Mouse (Mus musculus): Measurements from ENCODE around the gene 1700001K19Rik.
A peak's percentile ranks its signal among the peaks of the same experiment; 100 is the strongest.
"Not testable (repeated sequence)": the region's sequence is repeated elsewhere in the genome, so short reads cannot be mapped to it uniquely, and the experiment has no call there.

Gene 1700001K19Rik

DNA sequence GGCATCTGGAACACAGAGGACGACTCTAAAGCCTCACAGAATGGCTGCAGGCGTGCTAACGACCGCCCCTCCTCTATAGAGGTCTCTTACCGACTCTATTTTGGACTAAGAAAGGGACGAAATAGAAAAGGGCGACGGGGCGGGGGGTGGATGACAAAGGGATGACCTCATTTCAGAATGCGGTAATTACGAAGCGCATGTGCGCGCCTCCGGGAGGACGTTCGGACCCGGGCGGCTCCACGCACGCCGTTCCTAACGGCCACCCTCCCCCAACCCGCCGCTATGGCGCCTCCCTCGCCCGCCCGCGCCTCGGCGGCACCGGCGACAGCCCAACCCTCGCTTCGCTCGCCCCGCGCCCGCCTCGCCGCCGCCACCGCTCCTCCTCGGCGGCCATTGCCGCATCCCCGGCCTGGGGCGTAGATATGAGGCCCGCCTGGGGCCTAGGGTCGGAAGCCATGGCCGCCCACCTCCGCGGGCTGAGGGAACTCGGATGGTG is 13.3 kb upstream of the 1700001K19Rik start:
- DNase-seq = peak; percentile 61

DNA sequence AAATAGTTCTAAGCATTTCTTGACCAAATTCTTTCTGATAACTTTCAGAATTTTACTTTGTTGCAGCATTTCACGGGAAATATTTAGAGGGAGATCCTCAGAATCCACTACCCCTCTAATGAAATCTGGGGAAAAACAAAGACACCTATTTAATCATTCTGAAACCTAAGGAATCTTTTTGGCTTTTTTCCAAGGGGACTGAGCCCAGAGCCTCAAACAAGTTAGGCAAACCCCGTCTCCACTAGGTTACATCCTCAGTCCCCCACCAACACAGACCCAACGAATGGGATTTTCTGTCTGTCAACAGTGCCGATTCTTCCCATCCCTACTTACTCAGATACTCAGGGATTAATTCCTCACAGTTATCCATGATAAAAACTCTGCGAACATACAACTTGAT is 11.0 kb upstream of the 1700001K19Rik start:
- DNase-seq = not testable (repeated sequence)

DNA sequence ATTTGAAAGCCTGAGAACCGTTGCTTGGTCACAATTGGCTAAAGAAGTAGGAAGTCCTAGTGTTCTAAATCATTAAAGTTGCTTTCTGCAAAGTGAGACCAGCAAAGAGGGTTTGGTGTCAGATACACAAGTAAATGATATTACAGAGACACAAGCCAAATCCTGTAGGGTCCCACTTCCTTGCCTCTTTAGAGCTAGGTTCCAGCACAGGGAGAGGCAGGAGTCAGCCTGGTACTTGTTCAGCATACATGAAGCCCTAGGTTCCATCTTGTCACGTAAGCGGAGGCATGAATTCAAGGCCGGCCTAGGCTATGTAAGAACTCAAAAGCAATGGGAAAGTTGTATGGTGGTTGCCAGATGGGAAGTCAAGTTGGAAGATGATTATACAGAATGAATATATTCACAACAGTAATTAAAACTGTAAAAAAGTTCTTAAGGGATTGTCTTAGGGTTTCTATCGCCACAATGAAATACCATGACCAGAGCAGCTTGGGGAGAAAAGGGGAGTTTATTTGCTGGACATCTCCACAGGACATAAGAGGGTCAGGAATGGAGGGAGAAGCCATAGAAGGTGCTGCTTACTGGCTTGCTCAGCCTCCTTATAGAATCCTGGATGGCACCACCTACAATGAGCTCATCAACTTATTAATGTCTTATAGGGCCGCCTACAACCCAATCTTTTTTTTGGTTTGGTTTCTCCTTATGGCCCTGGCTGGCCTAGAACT is 7.7 kb upstream of the 1700001K19Rik start:
- no peak for DNase-seq

DNA sequence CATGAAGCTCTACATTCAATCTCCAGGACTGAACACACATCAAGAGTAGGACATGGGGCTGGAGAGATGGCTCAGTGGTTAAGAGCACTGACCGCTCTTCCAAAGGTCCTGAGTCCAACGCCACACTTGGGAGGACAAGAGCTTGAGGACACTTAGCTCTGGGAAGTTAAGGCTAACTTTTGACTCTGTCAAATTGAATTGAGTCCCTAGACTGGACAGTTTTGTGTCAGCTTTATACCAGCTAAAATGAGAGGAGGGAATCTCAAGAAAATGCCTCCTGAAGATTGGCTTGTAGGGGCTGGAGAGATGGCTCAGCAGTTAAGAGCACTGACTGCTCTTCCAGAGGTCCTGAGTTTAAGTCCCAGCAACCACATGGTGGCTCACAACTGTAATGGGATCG is 6.5 kb upstream of the 1700001K19Rik start:
- not testable (repeated sequence) for DNase-seq

DNA sequence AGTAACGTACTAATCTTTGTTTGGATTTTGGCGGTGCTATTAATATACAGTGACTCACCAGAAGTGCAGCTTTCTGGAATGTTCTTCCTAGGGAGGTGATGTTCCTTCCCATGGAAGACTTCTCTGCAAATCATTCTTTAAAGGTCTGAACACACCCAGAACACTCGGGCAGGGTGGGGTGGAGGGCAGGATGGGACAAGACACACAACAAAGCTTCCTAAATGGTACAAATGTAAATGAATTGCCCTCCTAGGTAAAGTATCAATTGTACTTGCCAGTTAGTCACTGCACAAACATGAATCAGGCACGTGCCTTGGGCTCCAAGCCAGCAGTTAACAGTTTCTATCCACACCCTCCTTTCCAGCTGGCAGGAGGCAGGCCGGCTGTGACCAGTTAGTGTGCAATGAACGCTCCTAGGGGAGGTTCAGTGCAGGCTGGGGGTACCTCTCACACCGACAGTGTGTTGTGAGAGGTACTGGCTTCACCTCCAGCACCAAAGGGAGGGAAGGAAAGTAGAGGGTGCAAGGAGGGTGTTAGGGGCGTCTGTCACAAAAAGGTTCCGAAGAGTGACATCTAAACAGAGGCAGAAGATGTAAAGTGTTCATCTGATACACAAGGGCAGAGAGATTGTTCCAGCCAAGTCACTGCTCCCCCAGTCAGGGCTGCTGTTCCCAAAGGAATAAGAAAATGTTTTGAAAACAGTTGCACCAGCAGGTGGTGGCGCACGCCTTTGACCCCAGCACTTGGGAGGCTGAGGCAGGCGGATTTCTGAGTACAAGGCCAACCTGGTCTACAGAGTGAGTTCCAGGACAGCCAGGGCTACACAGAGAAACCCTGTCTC is 5.7 kb upstream of the 1700001K19Rik start:
- DNase-seq = no peak

DNA sequence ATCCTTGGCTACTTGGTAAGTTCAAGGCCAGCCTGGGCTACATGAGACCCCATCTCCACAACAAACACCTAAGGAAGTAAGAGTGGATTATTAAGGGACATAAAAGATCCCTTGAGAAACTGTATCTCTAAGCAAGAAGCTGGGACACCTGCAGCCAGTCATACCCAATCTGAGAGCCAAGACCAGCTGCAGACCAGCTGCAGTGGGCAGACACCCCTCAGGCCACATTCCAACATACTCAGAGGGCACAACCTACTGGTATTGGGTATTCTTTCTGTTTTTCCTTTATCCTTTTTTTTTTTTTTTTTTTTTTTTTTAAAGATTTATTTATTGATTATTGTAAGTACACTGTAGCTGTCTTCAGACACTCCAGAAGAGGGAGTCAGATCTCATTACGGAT is 1.2 kb upstream of the 1700001K19Rik start:
- DNase-seq = no peak

DNA sequence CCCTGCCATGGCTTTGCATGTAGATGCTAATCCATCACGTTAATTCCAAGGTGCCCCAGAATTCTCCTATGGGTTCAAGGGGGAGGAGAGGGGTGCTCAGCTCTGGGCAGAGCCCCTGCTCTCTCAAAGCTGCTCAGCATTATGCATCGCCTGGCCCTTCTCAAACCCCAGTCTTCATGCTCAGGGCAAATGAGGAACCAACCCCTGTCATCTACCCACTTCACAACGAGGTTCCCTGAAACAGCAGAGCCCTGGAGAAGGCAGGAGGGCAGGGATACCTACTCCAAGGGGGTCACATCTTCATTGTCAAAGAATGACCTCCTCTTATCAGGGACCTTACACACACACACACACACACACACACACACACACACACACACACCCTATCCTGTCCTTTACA is 541 bp downstream of the 1700001K19Rik start:
- no peak for DNase-seq

DNA sequence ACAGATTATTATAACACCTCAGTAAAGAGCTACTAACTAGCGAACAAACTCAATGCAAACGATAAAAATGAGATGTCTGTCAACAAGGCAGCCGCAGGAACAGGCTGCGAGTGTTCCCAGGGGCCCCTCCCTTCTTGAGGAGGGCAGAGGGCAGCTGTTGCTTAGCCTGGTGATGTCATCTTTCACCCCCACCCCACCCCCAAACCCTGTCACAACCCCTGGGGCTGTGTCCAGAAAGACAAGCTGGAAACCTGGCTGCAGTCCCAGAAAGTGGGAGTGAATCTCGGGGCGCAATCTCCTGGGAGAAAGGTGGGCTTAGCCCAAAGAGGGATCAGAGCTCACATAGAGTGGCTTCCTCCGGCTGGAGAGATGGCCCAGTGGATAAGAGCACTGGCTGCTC is 1.2 kb downstream of the 1700001K19Rik start:
- no peak for DNase-seq

DNA sequence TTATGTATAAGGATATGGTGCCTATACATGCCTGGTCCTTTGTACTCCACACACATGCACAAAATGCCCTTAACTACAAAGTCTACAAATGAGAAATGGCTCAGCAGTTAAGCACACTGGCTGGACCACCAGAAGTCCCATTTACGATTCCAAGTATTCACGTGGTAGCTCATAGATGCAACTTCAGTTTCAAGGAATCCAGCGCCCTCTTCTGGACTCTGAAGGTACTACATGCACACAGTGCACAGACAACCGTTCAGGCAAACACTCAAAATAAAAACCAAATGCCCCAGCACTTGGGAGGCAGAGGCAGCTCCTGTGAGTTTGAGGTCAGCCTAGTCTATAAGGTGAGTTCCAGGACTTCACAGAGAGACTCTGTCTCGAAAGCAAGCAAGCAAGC is 8.2 kb downstream of the 1700001K19Rik start:
- DNase-seq = peak; percentile 40

DNA sequence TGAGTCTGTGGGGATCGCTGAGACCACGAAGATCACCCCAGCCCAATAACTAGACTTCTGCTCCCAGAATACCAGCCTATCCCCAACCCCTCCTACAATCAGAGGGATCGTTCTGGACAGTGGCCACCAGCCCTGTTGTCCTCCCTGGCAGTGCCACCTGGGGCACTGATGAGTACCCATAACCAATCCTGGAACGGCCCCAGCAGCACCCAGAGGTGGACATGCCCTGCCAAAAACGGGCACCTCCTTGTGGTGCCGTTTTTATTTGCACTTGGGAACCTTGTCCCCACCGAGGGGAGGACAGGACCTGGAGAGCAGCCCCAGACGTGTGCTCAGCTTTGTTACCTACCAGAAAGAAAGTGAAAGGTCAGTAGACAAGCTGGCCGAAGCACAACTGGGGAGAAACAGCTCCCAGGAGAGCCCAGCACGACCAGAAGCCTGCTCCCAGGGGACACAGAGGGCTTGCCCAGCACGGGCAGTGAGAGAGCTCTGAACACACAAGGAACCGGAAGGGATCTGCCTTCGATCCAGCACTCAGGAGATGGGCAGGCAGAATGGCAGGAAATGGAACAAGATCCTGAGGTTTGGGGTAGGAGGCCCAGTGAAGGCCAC is 14.8 kb downstream of the 1700001K19Rik start:
- no peak for DNase-seq

DNA sequence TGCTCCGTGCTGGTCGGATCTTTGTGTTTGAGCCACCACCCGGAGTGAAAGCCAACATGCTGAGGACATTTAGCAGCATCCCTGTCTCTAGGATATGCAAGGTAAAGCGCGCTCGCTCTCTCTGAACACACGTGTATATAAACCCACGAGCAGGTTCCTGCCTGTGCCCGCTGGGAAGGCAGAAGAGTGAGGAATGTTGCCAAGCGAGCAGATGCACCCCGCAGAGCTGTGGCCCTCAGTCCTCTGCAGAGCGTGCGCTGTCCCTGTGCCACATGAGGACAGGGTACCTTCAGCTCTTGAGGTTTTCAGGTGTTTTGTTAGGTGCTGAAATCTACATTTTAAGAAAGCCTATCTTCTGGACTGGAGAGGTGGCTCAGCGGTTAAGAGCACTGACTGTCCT is 20.7 kb downstream of the 1700001K19Rik start:
- DNase-seq = no peak

DNA sequence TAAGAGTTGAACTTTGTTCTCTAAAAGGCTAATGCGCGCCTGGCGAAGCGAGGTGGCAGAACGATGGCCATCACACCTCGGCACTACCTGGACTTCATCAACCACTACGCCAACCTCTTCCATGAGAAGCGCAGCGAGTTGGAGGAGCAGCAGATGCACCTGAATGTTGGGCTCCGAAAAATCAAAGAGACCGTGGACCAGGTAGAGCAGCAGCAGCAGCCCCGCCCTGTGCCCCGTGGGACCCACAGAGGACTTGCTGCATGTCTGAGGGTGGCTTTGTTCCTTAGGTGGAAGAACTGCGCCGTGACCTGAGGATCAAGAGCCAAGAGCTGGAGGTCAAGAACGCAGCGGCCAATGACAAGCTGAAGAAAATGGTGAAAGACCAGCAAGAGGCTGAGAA is 31.0 kb downstream of the 1700001K19Rik start:
- no peak for DNase-seq

DNA sequence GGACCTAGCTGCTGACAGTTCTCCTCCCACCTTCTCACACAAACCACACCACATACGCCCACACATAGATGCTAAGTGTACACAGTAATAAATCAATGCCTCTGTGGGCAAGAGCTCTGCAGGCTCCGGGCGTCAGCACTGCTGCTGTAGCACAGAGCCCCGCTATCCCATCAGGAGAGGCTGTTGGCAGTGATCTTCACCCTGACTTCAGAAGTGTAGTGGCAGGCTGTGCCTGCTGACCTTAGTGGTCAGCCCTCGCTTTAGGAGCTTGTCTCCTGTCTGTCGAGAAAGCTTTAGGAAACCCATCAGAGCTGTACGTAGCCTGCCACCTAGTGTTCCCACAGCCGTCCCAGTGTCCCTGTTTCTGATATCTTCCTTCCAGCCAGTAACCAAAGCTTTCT is 32.2 kb downstream of the 1700001K19Rik start:
- DNase-seq = no peak

DNA sequence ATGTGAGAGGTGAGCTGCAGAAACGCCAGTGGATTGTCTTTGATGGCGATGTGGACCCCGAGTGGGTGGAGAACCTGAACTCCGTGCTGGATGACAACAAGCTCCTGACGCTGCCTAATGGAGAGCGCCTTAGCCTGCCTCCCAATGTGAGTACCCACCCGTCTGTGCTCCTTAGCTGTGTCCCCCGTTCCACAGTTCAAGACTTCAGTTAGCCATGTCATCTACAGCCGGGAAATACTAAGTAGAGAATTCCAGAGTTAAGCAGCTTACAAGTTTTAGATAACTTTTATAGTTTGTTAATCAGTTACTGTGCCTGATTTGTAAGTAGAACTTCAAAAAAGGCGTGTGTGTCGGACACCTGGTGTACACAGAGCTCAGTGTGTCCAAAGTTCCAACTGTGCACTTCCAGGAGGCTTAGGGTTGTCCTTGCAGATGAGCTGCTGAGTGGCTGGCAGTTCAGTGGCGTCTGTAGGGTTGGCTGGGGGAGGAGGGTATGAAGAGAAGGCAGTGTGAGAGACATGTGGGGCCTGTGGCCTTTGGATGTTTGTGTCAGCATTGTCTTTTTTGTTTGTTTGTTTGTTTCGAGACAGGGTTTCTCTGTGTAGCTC is 44.8 kb downstream of the 1700001K19Rik start:
- no peak for DNase-seq

DNA sequence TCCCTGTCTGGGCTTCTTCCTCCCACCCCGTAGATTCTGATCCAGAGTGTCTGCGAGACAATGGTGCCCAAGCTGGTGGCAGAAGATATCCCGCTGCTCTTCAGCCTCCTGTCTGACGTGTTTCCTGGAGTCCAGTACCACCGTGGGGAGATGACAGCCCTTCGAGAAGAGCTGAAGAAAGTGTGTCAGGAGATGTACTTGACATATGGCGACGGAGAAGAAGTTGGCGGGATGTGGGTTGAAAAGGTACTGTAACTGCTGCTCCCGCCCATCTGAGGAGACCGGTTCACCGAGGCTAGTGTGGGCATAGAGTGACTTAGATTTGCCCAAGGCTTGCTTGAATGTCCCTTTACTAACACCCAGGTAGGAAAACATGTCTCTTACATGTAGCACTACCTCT is 46.1 kb downstream of the 1700001K19Rik start:
- no peak for DNase-seq

DNA sequence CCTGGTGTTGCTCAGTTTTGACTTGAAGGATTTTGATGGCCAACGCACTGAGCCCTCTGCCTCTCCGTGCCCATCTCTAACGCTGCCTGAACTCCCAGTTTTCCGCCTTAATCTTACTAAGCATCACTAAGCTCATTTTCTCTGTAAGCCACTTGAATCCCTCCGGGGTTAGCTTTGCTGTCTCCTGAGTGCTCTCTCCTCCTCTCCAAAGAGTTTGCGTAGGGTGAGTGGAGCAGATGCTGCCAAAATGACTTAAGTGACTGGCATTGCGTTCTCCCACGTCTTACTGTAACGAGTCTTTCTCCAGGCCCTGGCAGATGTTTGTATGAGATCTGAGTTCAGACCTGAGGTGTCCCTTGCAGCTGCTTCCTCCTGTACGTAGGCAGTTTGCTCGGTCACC is 52.4 kb downstream of the 1700001K19Rik start:
- DNase-seq = no peak
